Mouse (Mus musculus): Measurements from ENCODE around the gene Phlpp1.

The Phlpp1 gene

GRCm38 (mm10) chr1:106164111-106164510, 7.4 kb upstream of the Phlpp1 start:
- no peak for DNase-seq (ENCODE audit: low spot score in 2 of 2)

GRCm38 (mm10) chr1:106168001-106168400, 3.6 kb upstream of the Phlpp1 start:
- no peak for DNase-seq (ENCODE audit: low spot score in 2 of 2)

GRCm38 (mm10) chr1:106168801-106169200, 2.8 kb upstream of the Phlpp1 start:
- no peak for DNase-seq (ENCODE audit: low spot score in 2 of 2)

GRCm38 (mm10) chr1:106169741-106170265, 1.7 kb upstream of the Phlpp1 start:
- no peak for DNase-seq (ENCODE audit: low spot score in 2 of 2)

- peak; percentile 30 to 38 for DNase-seq (ENCODE audit: low spot score in 2 of 2)
These were observed 864 bp downstream of the Phlpp1 start for GRCm38 (mm10) chr1:106172301-106172930.

- DNase-seq (ENCODE audit: low spot score in 2 of 2), result peak; percentile 29 to 36
These were observed 1.4 kb downstream of the Phlpp1 start for GRCm38 (mm10) chr1:106172931-106173371.

- no peak for DNase-seq (ENCODE audit: low spot score in 2 of 2)
These were observed 2.1 kb downstream of the Phlpp1 start for GRCm38 (mm10) chr1:106173621-106174156.

- no peak for DNase-seq (ENCODE audit: low spot score in 2 of 2)
These were observed 3.0 kb downstream of the Phlpp1 start for GRCm38 (mm10) chr1:106174598-106174997.

- DNase-seq (ENCODE audit: low spot score in 2 of 2), result no peak
These were observed 3.8 kb downstream of the Phlpp1 start for GRCm38 (mm10) chr1:106175360-106175759.

- no peak for DNase-seq (ENCODE audit: low spot score in 2 of 2)
These were observed 5.2 kb downstream of the Phlpp1 start for GRCm38 (mm10) chr1:106176791-106177190.

GRCm38 (mm10) chr1:106177868-106178790, 6.6 kb downstream of the Phlpp1 start:
- DNase-seq (ENCODE audit: low spot score in 2 of 2), result no peak

GRCm38 (mm10) chr1:106183701-106184100, 12.1 kb downstream of the Phlpp1 start:
- DNase-seq (ENCODE audit: low spot score in 2 of 2), result no peak

- no peak for DNase-seq (ENCODE audit: low spot score in 2 of 2)
These were observed 13.4 kb downstream of the Phlpp1 start for GRCm38 (mm10) chr1:106184780-106185460.

GRCm38 (mm10) chr1:106185461-106185924, 13.9 kb downstream of the Phlpp1 start:
- no peak for DNase-seq (ENCODE audit: low spot score in 2 of 2)

GRCm38 (mm10) chr1:106186062-106186461, 14.5 kb downstream of the Phlpp1 start:
- DNase-seq (ENCODE audit: low spot score in 2 of 2), result no peak

- no peak for DNase-seq (ENCODE audit: low spot score in 2 of 2)
These were observed 15.9 kb downstream of the Phlpp1 start for GRCm38 (mm10) chr1:106187480-106187879.

- no peak for DNase-seq (ENCODE audit: low spot score in 2 of 2)
These were observed 17.2 kb downstream of the Phlpp1 start for GRCm38 (mm10) chr1:106188756-106189155.

- no peak for DNase-seq (ENCODE audit: low spot score in 2 of 2)
These were observed 17.8 kb downstream of the Phlpp1 start for GRCm38 (mm10) chr1:106189311-106189710.

- DNase-seq (ENCODE audit: low spot score in 2 of 2), result no peak
These were observed 19.1 kb downstream of the Phlpp1 start for GRCm38 (mm10) chr1:106190695-106191094.

- DNase-seq (ENCODE audit: low spot score in 2 of 2), result no peak
These were observed 20.3 kb downstream of the Phlpp1 start for GRCm38 (mm10) chr1:106191885-106192284.

GRCm38 (mm10) chr1:106192864-106193470, 21.4 kb downstream of the Phlpp1 start:
- no peak for DNase-seq (ENCODE audit: low spot score in 2 of 2)

Measured in right cerebral cortex, adult 2 months (tissue).